Mouse (Mus musculus) C2C12 (cell line): Measurements from ENCODE around the gene Shtn1. TPM values are rescaled to one million over a fixed set of nuclear protein-coding genes. Genes with fewer than 3 reads are reported as not detected.

Experiments
- H3K27me3 ChIP-seq: one replicate; pipeline ENCODE4 v1.6.1; 2011; ENCODE audit not compliant: control insufficient read depth, insufficient read depth, insufficient read length
- H3K36me3 ChIP-seq: one replicate; pipeline ENCODE4 v1.6.1; 2011; ENCODE audit not compliant: control insufficient read depth, insufficient read depth
- H3K4me3 ChIP-seq: one replicate; pipeline ENCODE4 v1.5.1; 2011; ENCODE audit warnings: mild to moderate bottlenecking, control low read depth; ENCODE audit not compliant: poor library complexity, insufficient read depth, severe bottlenecking
- H3K79me2 ChIP-seq: one replicate; pipeline ENCODE4 v1.6.1; 2011; ENCODE audit not compliant: control insufficient read depth, insufficient read depth
- H3K79me3 ChIP-seq: one replicate; pipeline ENCODE4 v1.6.1; 2011; ENCODE audit warnings: low read depth, control low read depth
- H3ac ChIP-seq: one replicate; pipeline ENCODE3; 2011; ENCODE audit warnings: low read depth; ENCODE audit not compliant: control insufficient read depth, insufficient read length
- CEBPB ChIP-seq: IDR thresholded peaks from one replicate; pipeline ENCODE4 v1.6.1; 2011; ENCODE audit warnings: low read depth, mild to moderate bottlenecking, control low read depth, moderate library complexity
- CTCF ChIP-seq: IDR thresholded peaks from one replicate; pipeline ENCODE4 v1.5.1; 2011; ENCODE audit not compliant: control insufficient read depth, insufficient read depth, insufficient read length
- FOSL1 ChIP-seq: IDR thresholded peaks from one replicate; pipeline ENCODE4 v1.8.0; 2011; ENCODE audit warnings: mild to moderate bottlenecking, low read length; ENCODE audit not compliant: poor library complexity, insufficient read depth, severe bottlenecking
- MAX ChIP-seq: IDR thresholded peaks from one replicate; pipeline ENCODE4 v1.6.1; 2011; ENCODE audit warnings: mild to moderate bottlenecking, control low read depth
- MYOD1 ChIP-seq: IDR thresholded peaks from one replicate; pipeline ENCODE4 v1.6.1; 2011; ENCODE audit warnings: low read depth; ENCODE audit not compliant: control insufficient read depth, insufficient read length
- MYOG ChIP-seq: IDR thresholded peaks from one replicate; pipeline ENCODE4 v1.6.1; 2011; ENCODE audit not compliant: control insufficient read depth, insufficient read length; ENCODE audit errors: extremely low read depth
- USF1 ChIP-seq: IDR thresholded peaks from one replicate; pipeline ENCODE4 v1.6.1; 2011; ENCODE audit warnings: low read depth, mild to moderate bottlenecking, control low read depth, moderate library complexity
- polyA plus RNA-seq: library from polyadenylated mRNA; unstranded; fragments of >200 nt; fragmentation: generic; extraction: Trizol; gene quantifications from one replicate; pipeline ENCODE4 v1.2.1, GENCODE M21; 2012; ENCODE audit warnings: missing spikeins

The Shtn1 gene
- polyA plus RNA-seq, 1 experiment, result 0.26 TPM

- Histone ChIP-seq H3K79me2 (no peaks in the 10 kb centered on the region), H3K36me3 (no peaks in the 10 kb centered on the region), H3K4me3 (no peak overlapping the region), H3K79me3 (no peaks in the 10 kb centered on the region), H3ac (no peak overlapping the region), H3K27me3 (no peaks in the 10 kb centered on the region)
- no peak for TF ChIP-seq MYOG
- no peak for TF ChIP-seq USF1
- no peak for TF ChIP-seq FOSL1
- no peak for TF ChIP-seq CEBPB
- TF ChIP-seq MYOD1, result no peak
- no peak for TF ChIP-seq CTCF
- no peak for TF ChIP-seq MAX
Observed at GRCm38 (mm10) chr19:58931081-58931800, 144.7 kb downstream of the Shtn1 start.

Other genes starting within 250 kb of the Shtn1 start
- gene Eno4, start 132.7 kb downstream of the Shtn1 start, polyA plus RNA-seq, result 0.37 TPM
- gene Hspa12a, start 132.4 kb downstream of the Shtn1 start, polyA plus RNA-seq, result 14.8 TPM
- not detected for gene Vax1, start 94.0 kb upstream of the Shtn1 start, polyA plus RNA-seq
- gene Kcnk18, start 143.1 kb upstream of the Shtn1 start, polyA plus RNA-seq, result not detected
- gene Slc18a2, start 184.8 kb upstream of the Shtn1 start, polyA plus RNA-seq, result 0.22 TPM
- gene Rps12-ps3, start 246.2 kb upstream of the Shtn1 start, polyA plus RNA-seq, result 230 TPM